Mouse (Mus musculus): Measurements from ENCODE around the gene Msl3l2. TPM values are rescaled to one million over a fixed set of nuclear protein-coding genes. Genes with fewer than 3 reads are reported as not detected.
A peak's percentile ranks its signal among the peaks of the same experiment; 100 is the strongest.

Gene Msl3l2
- total RNA-seq (2022), result 1 to 10 TPM in 2 of 4 experiments, under 1 TPM in 2; 0.73 to 1.2 (median 1.0) TPM

GRCm38 (mm10) chr10:56106333-56106995, at the start of gene Msl3l2:
Gene Msl3l2, plus strand, starts transcription at chr10:56106917.
- peak; percentile 72 to 74 for DNase-seq (ENCODE audit: low spot score in 2 of 2)

- no peak for DNase-seq (ENCODE audit: low spot score in 2 of 2)
Observed at GRCm38 (mm10) chr10:56058979-56059422, 47.7 kb upstream of the Msl3l2 start.

GRCm38 (mm10) chr10:56061238-56061830, 45.4 kb upstream of the Msl3l2 start:
- DNase-seq (ENCODE audit: low spot score in 2 of 2), result no peak

GRCm38 (mm10) chr10:56062746-56063145, 44.0 kb upstream of the Msl3l2 start:
- DNase-seq (ENCODE audit: low spot score in 2 of 2), result no peak

GRCm38 (mm10) chr10:56089714-56090113, 17.0 kb upstream of the Msl3l2 start:
- no peak for DNase-seq (ENCODE audit: low spot score in 2 of 2)

- no peak for DNase-seq (ENCODE audit: low spot score in 2 of 2)
Observed at GRCm38 (mm10) chr10:56094586-56094985, 12.1 kb upstream of the Msl3l2 start.

GRCm38 (mm10) chr10:56096757-56097156, 10.0 kb upstream of the Msl3l2 start:
- no peak for DNase-seq (ENCODE audit: low spot score in 2 of 2)

DNA sequence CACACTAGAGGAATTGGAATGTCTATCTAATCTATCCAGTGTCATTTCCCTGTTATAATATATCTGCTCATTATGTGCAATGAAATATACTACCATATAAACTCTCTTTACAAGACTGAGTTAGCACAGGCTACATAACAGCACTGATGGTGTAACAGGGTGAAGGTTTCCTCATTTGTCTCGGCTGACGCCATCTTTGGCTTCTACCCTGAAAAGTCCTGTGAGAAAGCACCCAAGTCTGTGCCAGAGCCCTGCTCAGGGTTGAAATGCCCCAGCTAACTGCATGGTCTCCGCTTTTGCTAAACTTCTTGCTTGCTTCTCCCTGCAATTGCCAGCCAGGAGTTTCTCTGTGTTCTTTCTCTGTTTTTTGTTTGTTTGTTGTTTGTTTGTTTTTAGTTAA, 7.6 kb upstream of the Msl3l2 start:
- no peak for DNase-seq (ENCODE audit: low spot score in 2 of 2)

DNA sequence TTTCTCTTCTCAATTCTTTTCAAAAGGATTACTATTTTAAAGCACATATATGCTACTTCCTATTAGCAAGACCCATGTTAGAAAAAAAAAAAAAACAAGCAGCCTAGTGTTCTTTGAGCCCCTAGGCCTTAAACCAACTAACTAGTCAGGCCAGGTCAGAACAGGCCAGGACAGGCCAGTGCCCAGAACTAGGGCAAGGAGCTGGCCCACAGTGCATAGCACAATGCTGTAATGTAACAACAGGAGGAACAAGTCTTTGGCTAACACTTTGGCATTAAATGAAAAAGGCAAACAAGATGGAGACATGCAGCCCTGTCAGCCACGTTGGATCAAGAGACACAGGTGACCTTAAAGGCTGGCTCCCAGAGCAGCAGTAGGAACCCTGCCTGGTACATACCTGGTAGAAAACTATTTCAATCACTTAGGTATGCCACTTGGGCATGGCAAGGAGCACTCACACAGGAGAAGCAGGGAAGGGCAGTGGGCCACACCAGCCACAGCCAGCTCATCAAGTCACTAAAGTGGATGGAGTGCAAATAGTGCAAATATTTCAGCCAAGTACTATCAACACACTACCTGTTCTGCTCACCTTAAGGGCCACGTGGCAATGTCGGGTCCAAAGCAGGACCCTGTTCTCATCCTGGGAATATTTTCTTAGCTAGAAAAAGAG, 6.9 kb upstream of the Msl3l2 start:
- no peak for DNase-seq (ENCODE audit: low spot score in 2 of 2)

GRCm38 (mm10) chr10:56106996-56107334, 248 bp downstream of the Msl3l2 start:
- DNase-seq (ENCODE audit: low spot score in 2 of 2), result no peak

DNA sequence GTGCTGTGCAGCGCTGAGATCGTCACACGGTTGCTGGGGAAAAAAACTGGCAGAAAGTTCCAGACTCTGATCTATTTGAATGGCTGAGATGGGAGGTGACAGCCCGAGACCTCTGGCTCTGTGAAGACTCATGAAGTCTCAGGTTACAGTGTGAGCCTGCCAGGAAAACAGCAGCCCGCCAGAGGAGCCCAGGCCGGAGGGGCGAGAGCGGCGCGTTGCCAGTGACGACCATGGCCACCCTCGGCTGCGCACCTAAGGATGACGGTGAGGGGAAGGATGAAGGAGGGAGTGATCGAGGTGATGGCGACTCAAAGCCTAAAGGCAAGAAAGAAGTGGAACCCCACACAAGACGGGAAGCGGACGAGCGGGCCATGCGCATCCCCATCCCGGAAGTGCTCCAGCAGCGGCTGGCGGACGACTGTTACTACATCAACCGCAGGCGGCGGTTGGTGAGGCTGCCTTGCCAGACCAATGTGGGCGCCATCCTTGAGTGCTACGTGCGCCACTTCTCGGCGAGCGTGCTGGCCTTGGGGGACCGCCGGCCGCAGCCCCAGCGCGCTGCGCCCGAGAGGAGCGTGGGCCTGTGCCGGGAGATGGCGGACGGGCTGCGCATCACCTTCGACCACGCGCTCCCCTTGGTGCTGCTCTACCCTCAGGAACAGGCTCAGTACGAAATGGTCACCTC, 8.4 kb downstream of the Msl3l2 start:
- peak; percentile 23 to 27 for DNase-seq (ENCODE audit: low spot score in 2 of 2)

DNA sequence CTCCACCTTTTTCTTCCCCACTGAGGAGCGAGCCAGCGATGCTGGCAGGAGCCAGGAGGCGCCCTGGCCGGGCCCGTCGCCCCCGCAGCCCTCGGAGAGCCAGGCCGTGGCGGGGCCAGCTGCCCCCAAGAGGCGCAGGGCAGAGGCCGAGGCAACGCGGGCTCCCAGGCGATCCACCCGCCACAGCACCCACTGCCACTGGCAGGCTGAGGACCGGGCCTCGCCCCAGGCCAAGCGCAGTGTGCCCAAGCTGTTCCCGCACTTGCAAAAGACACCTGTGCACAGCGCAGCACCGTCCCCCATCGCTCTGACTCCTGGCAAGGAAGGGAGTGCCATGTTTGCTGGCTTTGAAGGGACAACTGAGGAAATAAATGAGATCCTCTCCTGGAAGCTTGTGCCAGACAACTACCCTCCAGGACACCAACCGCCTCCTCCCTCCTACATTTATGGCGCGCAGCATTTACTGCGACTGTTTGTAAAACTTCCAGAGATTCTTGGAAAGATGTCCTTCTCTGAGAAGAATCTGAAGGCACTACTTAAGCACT, 9.0 kb downstream of the Msl3l2 start:
- no peak for DNase-seq (ENCODE audit: low spot score in 2 of 2)

DNA sequence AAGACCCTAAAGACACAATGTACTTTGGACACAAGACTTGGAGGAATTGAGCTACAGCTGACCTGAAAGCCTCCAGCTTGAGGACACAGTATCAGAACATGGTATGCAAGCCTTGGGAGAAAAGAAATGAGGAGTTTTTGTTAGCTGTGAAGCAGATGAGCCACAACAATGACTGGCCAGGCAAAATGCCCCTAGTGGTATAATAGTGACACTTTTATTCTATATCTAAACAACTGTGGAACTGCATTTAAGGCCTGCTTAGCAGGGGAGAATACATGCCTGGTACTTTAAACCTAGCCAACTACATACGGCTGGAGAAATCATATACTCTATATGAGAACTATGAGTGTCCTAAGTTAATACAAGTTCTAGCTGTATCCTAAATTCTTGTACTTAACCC, 20.3 kb downstream of the Msl3l2 start:
- DNase-seq (ENCODE audit: low spot score in 2 of 2), result no peak

GRCm38 (mm10) chr10:56129642-56130041, 22.9 kb downstream of the Msl3l2 start:
- DNase-seq (ENCODE audit: low spot score in 2 of 2), result no peak

- no peak for DNase-seq (ENCODE audit: low spot score in 2 of 2)
Observed at GRCm38 (mm10) chr10:56137191-56137590, 30.5 kb downstream of the Msl3l2 start.

- no peak for DNase-seq (ENCODE audit: low spot score in 2 of 2)
Observed at GRCm38 (mm10) chr10:56148920-56149319, 42.2 kb downstream of the Msl3l2 start.

GRCm38 (mm10) chr10:56156956-56157355, 50.2 kb downstream of the Msl3l2 start:
- DNase-seq (ENCODE audit: low spot score in 2 of 2), result no peak

- DNase-seq (ENCODE audit: low spot score in 2 of 2), result no peak
Observed at GRCm38 (mm10) chr10:56158207-56158606, 51.5 kb downstream of the Msl3l2 start.

- no peak for DNase-seq (ENCODE audit: low spot score in 2 of 2)
Observed at GRCm38 (mm10) chr10:56158748-56159147, 52.0 kb downstream of the Msl3l2 start.

DNA sequence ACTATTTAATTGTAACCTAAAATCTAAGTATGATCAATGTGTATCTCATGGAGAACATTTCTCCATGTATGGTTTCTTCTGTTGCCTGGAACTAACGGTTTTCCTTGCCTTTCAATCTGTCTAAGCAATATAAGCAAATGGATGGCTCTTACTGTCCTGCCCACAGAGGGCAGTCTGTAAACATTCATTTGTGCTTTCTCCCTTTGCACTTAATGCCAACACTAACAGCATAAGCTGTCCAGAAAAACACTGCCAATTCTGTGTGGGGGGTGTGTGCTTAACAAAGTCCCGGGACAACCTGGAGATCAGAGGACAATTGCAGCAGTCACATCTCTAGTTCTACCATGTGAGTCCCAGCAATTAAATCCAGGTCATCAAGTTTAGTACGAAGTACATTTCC, 57.7 kb downstream of the Msl3l2 start:
- DNase-seq (ENCODE audit: low spot score in 2 of 2), result no peak

GRCm38 (mm10) chr10:56165758-56166157, 59.0 kb downstream of the Msl3l2 start:
- no peak for DNase-seq (ENCODE audit: low spot score in 2 of 2)

All from gastrocnemius, adult 8-10 months (tissue).